Mouse (Mus musculus) urinary bladder, adult 18-20 months (tissue): Measurements from ENCODE around the gene Robo2.

Experiments used
- DNase-seq, 2 experiments: peaks; one replicate each; pipeline ENCODE4 v3.0.0; 2022; ENCODE audit warnings: low spot score in 2 of 2, mixed read lengths in 2 of 2

Gene Robo2

DNA sequence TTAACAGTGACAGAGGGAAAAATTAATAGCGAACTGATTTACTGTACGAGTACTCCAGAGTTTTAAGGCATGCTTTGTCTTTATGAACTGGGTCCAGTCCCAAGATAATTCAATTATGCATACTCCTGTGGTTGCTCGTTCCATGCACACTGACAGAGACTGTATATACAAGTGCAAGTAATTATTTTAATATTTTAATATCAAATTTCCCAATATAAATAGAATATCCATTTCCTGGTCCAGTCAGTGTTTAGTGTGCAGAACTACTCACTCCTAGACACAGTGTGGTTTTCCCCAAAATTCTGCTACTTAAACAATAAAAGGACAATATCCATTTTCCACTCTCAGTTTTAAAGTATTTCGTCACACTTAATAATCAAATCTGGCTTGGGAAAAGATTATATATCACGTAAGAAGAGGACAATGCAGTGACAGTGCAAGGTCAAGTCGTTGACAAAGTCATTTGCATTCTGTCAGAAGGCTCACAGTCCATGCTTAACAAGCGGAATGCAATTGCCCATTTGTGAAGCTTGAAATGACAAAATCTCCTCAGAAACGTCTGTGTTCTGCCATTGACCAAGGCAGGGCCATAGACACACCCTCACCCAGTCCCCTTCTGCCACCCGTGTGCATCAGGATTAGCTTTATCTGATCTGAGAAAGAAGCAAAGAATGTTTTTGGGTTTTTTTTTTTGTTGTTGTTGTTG, 89.8 kb downstream of the Robo2 start:
- no peak for DNase-seq

- no peak for DNase-seq
Measured at GRCm38 (mm10) chr16:74316150-74316549, 95.5 kb downstream of the Robo2 start.

GRCm38 (mm10) chr16:74313222-74313621, 98.4 kb downstream of the Robo2 start:
- no peak for DNase-seq

- DNase-seq = no peak
Measured at GRCm38 (mm10) chr16:74307543-74307887, 104.1 kb downstream of the Robo2 start.

DNA sequence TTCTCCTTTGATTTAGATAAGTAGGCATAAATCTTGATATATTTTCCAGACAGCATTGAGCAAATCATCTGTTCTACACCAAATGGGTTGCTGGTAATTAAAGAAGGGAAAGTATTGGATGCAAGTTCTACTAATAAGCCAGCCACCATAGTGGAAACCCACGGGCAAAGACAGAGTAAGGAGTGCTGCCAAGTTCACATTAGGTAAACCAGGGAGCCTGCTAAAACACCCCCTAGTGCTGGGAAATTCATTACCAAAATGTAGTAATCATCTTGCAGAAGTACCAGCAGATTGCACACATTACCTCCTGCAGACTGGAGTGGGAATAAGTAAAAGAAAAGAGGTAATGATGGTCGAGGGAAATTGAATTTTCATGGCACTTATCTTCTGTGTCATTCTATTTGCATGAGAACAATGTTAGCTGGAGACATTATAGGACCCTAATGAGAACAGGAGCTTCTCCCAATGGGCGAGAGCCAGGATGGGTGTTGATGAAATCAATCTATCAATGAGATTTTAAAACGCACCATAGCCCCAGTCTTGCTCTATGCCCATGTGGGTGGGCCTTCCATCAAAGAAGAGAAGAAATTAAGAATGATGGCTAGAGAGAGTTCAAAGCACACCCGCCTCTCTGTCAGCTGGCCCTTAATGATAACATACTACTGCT, 104.6 kb downstream of the Robo2 start:
- no peak for DNase-seq

GRCm38 (mm10) chr16:74287878-74288277, 123.7 kb downstream of the Robo2 start:
- DNase-seq = no peak

DNA sequence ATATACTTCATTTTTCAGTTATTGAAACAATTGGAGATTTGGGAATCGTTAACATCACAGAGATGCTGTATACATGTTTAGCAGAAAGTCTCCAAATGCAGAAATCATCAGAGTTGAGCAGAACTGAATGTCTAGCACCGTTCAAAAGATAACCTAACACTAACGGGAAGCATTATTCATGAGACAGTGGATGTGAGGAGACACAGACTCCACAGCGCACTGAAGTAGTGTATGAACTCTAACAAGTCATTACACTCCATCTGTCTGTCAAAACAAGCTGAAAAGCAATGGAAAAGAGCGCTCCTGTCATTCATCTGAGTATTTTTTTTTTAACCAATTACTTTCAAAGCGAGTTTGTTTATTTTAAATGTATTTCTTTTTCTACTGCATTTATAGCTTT, 129.1 kb downstream of the Robo2 start:
- no peak for DNase-seq

DNA sequence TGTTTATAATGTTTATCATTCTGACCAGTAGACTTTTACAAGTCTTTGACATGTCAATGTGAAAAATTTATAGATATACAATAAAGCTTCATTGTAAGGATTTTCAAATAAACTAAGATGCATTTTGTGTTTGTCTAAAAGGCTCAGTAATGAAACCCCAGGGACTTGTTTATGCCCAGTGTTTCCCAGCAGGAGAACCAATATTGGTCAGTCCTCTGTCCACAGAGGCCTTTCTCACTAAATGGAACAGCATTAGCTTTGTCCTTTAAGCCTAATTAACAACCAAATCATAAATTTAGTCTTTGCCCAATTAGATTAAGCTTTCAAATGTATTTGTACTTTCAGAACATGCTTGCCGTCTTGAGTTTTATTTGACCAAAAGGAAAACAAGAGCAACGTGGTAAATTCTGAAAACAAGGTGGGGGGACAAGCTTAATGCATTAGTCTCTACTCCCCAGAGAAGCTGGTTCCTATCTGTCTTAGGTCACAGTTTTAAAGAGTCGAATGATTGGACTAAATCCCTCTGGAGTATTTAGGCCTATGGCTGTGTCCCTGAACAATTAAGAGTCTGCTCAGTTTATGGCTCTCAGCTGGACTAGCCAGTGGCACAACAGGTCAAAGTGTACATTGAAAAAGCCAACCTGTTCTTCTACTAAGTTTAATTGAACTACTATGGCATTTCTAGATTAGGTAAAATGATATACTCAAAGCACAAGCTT, 134.6 kb downstream of the Robo2 start:
- no peak for DNase-seq

DNA sequence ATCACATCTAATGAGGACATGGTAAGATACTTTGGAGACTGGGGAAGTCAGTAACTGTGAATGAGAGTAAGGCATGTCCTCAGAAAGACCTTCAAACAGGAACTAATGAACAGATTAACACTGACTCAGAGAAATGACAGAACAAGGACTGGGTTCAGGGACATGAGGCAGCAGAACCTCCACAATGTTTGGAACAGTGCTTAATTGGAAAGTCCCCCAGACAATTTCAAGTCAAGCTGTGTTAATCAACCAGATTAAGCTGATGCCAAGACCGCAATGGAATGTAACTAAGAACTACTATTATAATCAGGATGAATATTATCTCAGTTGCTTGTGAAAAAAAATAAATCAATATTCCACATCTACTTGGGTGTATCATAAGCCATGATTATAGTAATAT, 137.0 kb downstream of the Robo2 start:
- DNase-seq = no peak

DNA sequence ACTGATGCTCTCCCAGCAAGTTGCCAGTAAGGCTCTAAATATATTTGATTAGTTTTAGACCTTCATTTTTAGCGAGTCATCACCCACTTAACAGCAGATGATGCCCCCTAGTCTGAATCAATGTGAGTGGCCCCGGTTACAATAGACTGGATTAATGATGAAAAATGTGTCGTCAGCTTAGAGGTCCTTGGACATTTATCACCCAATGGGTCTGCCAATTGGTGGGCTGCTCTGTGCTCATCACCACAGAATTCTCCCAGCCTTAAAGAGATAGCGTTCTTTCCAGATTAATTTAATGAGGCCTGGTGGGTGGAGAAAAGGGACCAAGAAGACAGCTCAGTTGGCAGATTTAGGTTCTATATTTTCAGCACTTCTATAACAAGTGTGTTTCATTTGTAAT, 138.6 kb downstream of the Robo2 start:
- DNase-seq = no peak

- DNase-seq = no peak
Measured at GRCm38 (mm10) chr16:74258241-74258640, 153.4 kb downstream of the Robo2 start.

- DNase-seq = no peak
Measured at GRCm38 (mm10) chr16:74244452-74244851, 167.2 kb downstream of the Robo2 start.

DNA sequence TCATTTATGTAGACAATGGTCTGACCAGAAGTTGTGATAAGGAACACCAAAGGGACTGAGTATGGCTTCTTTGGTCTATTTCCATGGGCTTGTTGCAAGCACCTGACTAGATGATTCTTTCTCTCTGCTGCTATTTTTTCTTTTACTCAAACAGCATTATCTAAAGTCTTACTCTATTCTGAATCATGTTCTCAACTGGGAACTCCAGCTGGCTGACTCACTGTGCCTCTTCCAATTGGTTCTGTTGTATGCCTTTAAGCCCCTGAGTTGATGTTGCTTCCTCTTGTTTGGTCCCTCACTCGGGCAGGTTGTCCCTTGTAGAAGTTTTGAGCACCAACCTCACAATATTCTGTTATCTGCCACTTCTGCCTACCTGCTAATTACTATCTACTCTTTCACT, 170.1 kb downstream of the Robo2 start:
- DNase-seq = no peak

GRCm38 (mm10) chr16:74237411-74237930, 174.2 kb downstream of the Robo2 start:
- DNase-seq = no peak

DNA sequence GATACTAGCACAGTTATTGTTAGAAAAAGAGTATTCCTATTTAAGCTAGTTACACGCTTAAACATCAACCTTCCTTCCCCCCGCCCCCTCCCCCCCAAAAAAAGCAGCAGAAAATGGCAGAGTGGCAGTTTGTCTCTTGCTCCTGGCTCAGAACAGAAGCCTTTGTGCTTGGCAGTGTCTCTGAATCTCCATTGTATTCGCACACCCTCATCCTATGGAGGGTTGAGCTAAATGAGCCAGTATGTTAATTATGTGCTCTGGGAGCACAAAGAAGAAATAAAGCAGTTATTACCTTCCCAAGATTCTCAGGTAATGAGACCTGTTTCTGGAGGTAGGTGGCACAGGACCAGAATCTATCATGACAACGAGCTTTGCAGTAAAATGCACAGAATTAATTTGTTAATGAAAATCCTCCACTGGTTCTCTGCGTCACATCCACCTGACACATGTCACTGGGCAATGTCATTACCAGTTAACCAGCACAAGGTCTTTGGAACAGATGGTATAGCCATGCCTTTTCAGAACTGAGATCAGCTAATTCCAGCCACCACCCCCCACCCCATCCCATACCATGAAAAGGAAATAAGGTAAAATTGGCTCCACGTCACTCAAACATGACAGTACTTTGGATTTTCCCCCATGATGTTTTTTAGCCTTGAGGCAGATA, 177.1 kb downstream of the Robo2 start:
- DNase-seq = no peak

DNA sequence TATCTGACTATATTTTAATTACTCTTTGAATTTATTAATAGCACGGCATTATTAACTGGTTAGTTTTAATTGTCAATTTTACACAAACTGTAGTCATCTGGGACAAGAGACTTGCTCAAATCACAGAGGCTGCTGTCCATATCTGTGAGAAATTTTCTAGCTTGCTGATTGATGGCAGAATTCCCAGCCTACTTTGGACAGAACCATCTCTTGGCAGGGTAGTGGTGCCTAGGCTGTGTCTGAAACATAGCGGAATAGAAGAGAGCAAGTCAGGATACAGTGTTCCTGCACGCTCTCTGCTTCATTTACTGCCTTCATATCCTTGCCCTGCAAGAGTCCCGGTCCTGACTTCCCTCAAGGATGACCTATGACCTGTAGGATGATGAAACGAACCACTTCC, 178.0 kb downstream of the Robo2 start:
- no peak for DNase-seq

- no peak for DNase-seq
Measured at GRCm38 (mm10) chr16:74227285-74227684, 184.3 kb downstream of the Robo2 start.

DNA sequence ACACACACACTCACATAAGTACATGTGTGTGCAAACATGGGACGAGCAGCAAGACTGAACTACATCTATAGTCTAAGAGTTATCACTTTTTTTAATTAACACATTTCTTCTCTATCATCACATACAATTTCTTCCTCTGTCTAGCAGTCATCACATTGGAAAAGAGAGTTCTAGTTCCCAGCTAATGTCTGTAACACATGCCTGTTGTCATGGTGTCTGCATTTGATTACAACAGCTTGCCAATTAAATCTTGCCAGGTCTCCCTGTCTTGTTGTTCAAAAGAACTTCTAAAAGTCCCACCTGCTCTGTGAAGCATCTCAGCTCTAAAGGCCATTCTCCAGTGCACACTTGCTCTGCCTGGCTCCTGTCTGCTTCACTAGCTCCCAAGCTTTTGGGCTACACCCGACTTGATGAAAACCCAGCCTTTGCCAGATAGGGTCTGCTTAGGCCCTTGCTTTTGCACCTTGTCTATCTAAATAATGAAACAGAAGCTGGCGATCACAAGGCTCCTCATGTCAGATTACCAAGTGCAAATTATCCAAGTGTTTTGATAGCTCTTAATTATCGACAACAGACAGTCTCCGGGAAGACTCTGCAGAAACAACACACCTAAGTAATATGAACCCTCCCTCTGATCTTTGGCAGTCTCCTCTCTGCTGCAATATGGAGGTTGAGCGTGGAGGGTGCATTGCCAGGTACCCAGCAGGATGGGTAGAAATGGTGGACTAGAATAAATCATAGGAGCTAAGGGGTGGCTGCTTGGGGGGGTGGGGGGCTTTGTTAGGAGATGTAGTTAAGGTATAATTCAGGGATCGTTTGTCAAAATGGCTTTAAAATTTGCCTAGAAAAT, 186.0 kb downstream of the Robo2 start:
- DNase-seq = no peak

- DNase-seq = no peak
Measured at GRCm38 (mm10) chr16:74222501-74222900, 189.1 kb downstream of the Robo2 start.

DNA sequence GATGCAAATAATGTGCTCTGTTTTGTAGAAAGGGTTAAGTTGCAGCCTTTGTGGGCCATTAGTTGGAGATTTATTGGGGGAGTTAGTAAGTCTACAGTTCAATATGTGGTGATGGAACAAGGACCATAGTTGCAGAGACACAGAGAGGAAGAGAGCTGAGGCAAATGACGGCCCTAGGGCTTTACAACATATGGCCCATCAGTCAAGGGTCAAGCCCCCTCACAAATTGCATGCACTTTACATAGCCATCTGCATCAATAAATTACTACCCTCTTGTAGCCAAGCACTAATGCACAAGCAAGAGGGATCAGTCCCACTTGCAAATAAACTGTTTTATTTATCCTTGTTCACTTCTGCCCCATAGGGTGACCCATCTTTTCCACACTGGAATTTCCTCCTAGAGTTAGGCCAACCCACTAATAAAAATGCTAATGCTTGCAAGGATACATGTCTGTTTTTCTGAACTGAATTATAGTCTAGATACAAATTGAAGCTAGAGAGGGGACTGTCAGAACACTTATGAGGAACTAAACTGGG, 194.7 kb downstream of the Robo2 start:
- DNase-seq = no peak

DNA sequence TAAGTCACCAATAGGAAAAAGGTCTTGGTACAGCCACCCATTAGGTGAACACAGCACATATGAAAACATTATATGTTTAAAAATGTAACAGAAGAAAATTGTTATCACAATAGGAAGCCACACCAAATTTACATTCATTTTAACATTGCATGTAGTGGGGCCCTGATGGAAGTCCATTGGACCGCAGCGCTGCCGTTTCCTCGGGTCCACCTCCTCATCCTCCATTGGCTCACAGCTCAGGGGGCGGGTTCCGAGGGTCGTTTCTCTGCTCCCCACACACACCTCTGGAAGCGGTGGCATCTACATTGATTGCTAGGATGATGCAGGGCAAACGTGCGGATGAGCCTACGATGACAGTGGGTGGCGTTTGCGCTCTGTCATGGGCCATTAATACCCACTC, 195.8 kb downstream of the Robo2 start:
- DNase-seq = no peak
